Mouse (Mus musculus): ENCODE results near the gene Aarsd1. TPM values are rescaled to one million over a fixed set of nuclear protein-coding genes. Genes with fewer than 3 reads are reported as not detected.
"Not testable (repeated sequence)": the region's sequence is repeated elsewhere in the genome, so short reads cannot be mapped to it uniquely, and the experiment has no call there.

Aarsd1 gene
- total RNA-seq, 2 experiments from 2014 or later = 15.6 to 20.3 TPM

DNA sequence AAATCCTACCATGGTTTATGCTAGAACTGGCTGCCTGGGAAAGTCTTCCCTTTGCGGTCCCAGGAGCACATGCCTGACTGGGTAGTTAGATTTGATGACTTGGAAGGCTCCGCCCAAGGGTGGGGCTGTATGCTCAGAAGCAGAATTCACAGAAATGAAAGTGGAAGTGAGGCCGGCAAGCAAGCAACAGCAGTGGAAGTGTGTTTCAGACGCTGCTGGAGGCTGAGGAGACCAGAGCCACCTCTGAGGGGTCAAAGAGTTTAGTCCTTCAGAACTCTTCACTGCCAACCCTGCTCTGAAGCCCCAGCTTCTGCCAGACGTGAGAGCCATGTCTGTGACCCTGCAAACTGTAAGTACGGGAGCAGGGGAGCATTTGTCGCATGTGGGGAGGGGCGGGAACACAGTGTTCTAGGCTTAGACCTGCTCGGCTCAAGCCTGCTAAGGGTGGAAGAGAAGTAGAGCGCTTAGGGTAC is 30.9 kb upstream of the Aarsd1 start, which contains the start of gene Ifi35:
Gene Ifi35 (plus strand): TSS at position 134 of the 473 bp plus-strand sequence.
- peak in 1 of 2 experiments; percentile 75 for DNase-seq (ENCODE audit: low spot score in 2 of 2)

DNA sequence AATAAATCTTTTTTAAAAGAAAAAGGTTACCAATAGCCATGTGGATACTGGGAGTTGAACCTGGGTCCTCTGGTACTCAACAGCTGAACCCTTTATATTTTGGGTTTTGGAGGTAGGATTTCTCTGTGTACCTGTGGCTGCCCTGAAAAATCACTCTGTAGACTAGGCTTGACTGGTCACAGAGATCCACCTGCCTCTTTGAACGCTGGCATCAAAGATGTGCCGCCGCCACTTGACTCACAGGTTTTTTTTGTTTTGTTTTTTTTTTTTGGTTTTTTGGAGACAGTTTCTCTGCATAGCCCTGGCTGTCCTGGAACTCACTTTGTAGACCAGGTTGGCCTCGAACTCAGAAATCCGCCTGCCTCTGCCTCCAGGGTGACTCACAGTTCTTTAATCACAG is 30.4 kb upstream of the Aarsd1 start:
- DNase-seq (ENCODE audit: low spot score in 2 of 2) = no peak

DNA sequence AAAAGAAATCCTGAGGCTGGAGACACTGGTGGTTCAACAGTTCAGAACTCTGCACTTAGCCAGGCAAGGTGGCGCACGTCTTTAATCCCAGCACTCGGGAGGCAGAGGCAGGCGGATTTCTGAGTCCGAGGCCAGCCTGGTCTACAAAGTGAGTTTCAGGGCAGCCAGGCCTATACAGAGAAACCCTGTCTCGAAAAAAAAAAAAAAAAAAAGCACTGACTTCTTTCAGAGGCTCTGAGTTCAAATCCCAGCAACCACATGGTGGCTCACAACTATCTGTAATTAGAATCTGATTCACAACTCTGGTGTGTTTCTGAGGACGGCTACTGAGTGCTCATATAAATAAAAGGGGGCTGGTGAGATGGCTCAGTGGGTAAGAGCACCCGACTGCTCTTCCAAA is 29.4 kb upstream of the Aarsd1 start:
- DNase-seq (ENCODE audit: low spot score in 2 of 2) = not testable (repeated sequence)

DNA sequence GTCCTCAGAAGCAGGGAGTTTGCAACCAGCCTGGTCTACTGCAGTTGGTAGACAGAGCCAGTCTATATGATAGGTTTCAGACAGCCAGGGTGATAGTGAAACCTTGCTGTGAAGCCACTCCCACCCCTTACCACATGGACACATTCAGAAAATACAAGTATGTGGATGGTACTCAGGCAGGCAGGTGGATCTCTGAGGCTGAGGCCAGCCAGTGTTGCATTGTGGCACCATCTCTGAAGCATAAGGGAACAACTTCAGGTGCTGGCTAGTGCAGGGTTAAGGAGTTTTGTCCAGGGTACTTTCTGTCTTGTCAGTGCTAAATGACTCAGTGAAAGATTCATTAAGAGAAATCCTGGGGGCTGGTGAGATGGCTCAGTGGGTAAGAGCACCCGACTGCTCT is 28.9 kb upstream of the Aarsd1 start:
- no peak for DNase-seq (ENCODE audit: low spot score in 2 of 2)

DNA sequence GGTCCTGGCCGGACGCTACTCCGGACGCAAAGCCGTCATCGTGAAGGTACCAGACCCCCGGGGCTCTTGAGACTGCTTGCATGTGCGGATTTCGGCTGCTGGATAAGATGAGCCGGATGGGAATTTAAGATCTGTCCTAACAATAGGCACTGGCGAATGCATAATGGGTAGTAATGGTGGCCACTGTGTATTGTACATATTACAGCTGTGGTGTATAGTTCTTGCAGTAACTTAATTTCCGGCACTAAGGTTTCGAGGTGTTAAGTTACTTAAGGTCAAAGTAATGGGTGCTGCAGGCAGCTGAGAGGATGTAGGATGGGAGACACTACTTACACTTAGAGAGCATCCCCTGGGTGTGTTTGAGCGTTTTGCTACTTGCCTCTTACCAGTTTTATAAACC is 25.3 kb upstream of the Aarsd1 start:
- DNase-seq (ENCODE audit: low spot score in 2 of 2) = no peak

DNA sequence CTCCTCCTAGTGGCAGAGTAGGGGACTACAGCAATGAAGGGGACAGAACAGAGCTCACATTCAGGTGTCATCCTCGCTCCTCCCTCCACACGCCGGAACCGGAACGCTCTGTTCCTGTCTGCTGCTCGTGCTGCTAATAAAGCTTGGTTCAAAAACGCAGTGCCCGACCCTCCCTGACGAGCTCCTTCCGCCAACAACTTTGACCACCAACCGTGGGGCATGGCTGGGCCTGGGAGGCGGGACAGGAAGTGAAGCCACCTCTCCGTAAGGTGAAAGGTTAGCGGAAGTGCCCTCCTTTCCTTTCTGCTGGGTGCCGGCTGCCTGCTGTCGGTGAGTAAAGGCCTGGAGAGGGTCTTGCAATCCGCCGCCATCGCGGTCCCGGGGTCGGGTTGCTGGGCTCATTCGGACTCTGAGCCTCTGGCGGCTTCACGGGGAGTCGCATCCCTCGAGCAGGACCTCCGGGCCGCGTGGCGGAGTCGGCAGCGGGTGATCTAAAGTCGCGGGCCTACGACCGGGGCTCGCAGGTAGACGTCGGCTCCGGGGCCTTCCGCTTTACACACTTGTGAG is 24.8 kb upstream of the Aarsd1 start, which contains the start of gene Rpl27:
Gene Rpl27 (plus strand): TSS at position 172 of the 567 bp plus-strand sequence.
- peak; percentile 87 to 94 for DNase-seq (ENCODE audit: low spot score in 2 of 2)

DNA sequence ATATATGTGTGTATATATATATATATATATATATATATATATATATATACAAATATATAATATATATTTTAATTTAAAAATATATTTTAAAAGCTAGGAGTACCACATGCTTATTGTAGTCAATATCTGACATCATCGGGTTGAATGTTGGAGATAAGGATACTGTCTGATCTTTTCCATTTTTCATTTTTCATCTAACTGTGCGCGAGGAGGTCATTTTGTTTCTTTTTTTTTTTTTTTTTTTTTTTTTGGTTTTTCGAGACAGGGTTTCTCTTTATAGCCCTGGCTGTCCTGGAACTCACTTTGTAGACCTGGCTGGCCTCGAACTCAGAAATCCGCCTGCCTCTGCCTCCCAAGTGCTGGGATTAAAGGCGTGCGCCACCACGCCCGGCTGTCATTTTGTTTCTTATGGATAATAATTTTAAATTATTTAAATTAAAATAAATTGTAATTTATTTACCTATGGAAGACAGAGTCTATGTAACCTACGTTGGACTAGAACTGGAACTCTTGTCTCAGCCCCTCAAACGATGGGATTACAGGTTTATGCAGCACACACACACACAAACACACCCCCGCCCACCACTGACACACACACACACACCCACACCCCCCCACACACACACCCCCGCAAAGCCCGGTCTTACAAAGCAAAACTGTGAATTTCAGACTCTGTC is 24.2 kb upstream of the Aarsd1 start:
- not testable (repeated sequence) for DNase-seq (ENCODE audit: low spot score in 2 of 2)

DNA sequence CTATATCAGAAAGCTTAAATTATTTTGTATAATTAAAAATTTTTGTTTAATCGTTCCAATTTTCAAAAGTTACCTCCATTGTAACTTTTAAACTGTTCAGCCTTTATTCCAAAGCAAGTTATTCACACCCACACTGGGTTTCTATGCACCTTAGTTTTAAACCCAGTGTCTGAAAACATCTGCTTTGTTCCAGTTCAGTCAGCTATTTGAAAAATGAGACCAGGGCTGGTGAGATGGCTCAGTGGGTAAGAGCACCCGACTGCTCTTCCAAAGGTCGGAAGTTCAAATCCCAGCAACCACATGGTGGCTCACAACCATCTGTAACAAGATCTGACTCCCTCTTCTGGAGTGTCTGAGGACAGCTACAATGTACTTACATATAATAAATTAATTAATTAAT is 20.6 kb upstream of the Aarsd1 start:
- DNase-seq (ENCODE audit: low spot score in 2 of 2) = not testable (repeated sequence)

DNA sequence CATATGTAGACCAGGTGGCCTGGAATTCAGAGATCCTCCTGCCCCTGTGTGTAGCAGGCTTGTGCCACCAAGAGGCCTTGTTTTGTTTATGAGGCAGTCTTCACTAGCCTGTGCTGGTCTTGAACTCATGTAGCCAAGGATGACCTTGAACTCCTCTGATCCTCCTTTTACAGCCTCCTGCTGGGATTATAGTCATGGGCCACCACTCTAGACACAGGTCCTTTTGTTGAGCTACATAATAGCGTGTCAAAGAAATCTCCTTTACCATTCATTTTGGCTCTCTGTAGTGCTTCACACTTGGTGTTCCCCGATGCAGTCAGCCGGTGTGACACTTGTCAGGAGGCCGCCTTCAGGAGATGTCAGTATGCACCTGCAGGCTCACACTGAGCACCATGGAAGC is 19.5 kb upstream of the Aarsd1 start:
- DNase-seq (ENCODE audit: low spot score in 2 of 2) = no peak

DNA sequence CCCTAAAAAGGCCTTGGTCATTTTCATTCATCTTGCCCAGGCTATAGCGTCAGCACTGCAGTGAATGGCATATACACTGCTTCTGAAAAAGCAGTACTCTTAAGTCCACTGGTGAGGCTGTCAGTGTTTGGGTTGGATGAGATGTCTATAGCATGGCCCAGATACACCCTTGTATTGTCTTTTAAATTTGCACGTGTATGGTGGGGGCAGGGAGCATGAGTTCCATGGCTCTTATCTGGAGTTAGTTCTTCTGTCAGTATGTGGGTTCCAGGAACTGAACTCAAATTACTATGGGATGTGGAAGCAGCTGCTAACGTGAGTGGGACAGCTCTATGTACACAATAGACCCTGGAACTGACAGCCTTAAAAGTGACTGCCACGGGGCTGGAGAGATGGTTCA is 18.4 kb upstream of the Aarsd1 start:
- no peak for DNase-seq (ENCODE audit: low spot score in 2 of 2)

DNA sequence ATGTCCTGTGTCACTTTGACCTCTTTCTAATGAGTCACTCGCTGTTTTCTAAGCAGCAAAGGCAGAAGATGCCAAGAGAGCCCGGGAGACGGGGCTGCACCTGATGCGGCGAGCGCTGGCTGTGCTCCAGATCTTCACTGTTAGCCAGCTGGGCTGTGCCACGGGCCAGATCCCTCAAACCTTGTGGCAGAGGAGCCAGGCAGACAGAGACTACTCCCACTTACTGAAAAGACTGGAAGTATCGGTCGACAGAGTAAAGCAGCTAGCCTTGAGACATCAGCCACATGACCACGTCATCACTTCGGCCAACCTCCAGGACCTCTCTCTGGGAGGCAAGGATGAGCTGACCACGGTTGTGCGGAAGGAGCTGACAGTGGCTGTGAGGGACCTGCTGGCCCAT is 16.0 kb upstream of the Aarsd1 start:
- DNase-seq (ENCODE audit: low spot score in 2 of 2) = no peak

DNA sequence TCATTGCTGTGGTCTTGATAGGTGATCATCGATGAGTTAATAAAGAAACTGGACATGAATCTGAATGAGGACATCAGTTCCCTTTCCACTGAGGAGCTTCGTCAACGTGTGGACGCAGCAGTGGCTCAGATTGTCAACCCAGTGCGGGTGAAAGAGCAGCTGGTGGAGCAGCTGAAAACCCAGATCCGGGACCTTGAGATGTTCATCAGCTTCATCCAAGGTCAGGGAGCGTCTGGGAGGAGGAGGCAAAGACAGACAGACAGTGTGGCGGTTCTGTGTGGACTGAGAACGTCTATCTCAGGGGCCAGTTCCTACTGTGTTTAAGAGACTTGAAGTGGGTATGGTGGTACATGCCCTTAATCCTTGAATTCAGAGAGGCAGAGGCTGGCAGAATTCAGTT is 13.9 kb upstream of the Aarsd1 start:
- DNase-seq (ENCODE audit: low spot score in 2 of 2) = no peak

DNA sequence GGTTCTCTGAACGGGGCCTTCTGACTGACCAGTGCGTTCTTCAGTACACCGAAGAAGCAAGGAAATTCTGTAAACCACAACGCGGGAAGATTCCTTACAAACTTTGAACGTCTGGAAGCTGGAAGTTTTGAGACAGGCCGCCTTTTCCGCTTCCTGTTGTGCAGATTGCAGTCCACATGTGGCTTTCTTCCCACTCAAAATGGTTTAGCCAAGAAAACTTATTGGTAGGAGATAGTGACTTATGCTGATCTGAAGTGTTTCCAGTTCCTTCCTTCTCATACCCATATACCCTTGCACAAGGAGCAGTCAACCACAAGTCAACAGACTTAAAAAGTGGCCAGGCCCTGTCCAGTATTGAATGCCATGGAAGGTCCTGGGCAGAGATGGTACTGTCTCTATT is 8.8 kb upstream of the Aarsd1 start:
- DNase-seq (ENCODE audit: low spot score in 2 of 2) = no peak

DNA sequence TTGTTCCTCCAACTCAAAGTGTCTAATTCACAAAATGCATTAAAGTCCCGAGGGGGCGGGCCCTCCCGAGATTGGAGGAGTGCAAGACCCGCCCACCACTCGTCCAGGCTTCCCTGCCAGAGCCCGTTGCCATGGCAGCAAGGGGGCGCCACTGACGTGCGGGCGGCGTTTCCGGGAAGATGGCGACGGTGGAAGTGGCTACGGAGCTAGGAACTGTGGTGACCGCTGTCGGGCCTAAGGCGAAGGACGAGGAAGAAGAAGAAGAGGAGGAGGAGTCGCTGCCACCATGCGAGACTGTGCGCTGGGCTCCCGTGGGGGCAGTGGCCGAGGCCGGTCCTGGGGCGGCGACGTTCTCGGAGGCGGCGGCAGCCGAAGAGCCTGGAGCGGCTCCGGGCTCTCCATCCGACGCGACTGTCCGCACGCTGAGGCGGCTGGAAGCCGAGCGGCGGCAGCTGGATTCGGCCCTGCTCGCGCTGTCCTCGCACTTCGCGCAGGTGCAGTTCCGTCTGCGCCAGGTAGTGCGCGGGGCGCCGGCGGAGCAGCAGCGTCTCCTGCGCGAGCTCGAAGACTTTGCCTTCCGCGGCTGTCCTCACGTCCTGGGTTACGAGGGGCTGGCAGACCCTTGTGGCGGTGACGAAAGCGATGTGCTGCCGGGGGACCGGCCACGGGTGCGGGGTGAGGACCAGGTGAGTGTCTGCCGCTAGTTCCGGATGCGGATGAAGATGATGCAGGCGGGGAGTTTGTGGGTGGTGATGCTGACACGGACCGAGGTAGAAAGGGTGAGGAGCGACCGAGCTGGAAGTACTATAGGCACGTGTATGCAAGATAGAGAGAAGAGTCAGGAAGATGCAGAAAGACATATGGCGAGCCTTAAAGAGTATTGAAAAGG is 7.8 kb upstream of the Aarsd1 start, which contains the start of the genes Rundc1 and Ptges3l:
Gene Rundc1 (plus strand): TSS at position 161 of the 889 bp plus-strand sequence.
Gene Ptges3l (minus strand): TSS at position 409 of the 889 bp plus-strand sequence.
- peak; percentile 98 to 99 for DNase-seq (ENCODE audit: low spot score in 2 of 2)

DNA sequence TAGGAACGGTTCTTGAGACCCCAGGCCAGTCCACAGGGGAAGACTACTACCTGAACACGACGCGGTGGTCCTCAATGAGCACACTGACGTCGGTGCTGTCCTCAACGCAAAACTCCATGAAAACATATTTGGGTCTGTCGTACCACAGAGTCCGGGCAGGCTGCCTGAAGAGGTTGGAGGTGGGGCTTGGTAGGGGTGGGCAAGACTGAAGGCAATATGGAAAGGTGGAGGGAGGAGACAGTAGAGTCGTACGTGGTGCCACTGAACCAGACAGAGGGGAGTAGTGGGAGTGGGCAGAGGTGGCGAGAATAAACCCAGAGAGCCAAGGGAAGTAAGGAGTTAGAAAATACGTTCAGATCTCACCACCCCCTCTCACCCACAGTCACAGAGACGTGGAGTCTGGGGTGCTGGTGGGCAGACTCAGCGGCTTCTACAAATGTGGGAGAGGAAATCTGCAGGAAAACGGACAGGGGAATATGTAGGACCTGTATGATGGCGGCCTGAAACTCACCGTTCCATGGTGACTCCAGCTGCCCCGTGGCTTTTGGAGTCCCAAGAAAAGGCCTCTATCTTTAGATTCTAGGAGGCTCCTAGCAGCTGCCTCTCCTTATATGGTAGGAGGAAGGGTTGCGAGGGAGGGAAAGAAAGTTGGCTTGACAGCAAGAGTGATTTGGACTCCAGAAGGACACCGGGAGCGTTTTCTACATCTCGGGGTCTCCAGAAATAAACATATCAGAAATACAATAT is 6.9 kb upstream of the Aarsd1 start, which contains the start of gene Gm27029:
Gene Gm27029 (minus strand): TSS at position 692 of the 747 bp plus-strand sequence.
- peak in 1 of 2 experiments; percentile 28 for DNase-seq (ENCODE audit: low spot score in 2 of 2)

DNA sequence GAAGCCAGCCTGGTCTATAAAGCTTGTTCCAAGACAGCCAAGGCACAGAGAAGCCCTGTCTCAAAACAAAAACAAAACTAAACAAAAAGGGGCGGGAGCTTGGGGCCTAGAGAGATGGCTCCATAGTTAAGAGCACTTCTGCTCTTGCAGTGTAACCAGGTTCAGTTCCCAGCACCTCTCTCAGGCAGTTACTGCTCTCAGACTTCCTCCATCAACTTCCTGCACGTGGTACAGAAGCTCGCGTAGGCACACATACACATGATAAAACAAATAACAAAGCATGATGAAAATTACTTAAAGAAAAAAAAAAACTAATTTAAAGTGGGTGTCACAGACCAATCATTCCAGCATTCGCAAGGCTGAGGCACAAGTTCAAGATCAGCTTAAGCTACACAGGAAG is 2.7 kb upstream of the Aarsd1 start:
- DNase-seq (ENCODE audit: low spot score in 2 of 2) = no peak

DNA sequence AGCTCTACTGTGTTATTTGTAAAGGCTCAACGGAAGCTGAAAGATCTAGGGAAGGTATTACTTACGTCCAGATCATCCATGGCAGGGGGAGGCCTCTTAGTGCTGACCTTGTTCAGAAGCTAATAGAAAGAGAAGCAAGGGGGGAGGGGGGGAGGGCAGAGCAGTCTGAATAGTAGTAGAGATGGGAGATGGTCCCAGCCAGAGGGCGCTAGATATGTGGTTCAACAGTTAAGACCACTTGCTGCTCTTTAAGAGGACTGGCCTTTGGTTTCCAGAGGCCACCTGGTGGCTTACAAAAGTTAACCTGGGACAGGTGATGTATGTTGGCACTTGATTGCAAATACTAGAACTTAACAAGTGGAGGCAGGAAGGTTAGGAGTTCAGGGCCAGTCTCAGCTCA is 2.2 kb upstream of the Aarsd1 start:
- no peak for DNase-seq (ENCODE audit: low spot score in 2 of 2)

DNA sequence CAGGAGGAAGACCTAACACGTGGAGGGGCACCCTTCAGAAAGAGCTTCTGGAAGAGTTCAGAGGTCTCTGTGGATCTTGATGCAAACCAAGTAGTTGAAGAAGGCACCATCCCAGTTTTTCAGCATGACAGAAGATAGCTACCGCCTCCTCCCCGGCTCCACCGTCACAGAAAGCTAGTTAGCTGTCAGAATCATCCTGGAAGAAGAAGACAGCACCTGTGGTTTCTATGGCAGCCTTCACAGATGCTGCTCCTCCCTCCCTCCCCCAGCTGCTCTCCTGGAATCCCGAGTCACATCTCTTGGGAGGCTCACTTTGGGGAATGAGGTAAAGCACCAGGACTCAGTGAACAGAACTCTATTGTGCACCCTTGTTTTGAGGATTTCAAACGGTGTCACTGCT is 1.6 kb upstream of the Aarsd1 start:
- no peak for DNase-seq (ENCODE audit: low spot score in 2 of 2)

DNA sequence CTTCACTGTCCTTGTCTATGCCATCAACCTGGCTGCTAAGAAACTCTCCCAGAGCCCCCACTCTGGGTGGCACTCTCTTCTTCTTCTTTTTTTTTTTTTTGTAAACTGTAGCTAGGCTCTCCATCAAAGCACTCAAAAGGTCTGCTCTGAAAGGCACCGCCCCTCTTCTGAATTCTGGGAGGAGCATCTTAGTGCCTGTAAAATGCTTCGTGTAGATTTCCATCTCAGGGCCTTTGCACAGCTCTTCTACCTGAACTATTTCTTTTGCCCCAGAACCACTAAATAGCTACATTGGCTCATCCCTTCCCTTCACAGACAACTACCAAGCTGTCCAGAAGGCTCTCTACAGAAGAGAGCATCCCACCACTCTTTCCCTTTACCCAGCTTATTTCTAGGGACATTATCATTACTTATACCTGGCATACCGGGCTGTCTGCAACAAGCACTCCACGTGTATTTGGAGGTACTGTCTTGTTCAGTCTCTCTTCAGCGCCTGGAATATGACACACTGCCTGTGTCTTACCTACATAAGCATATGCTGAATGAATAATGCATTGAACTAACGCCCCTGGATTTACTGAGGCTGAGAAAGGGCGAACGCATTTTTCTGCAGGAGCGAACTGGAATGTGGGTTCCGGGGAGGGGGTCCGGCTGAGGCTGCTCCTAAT is 848 bp downstream of the Aarsd1 start:
- DNase-seq (ENCODE audit: low spot score in 2 of 2) = no peak

DNA sequence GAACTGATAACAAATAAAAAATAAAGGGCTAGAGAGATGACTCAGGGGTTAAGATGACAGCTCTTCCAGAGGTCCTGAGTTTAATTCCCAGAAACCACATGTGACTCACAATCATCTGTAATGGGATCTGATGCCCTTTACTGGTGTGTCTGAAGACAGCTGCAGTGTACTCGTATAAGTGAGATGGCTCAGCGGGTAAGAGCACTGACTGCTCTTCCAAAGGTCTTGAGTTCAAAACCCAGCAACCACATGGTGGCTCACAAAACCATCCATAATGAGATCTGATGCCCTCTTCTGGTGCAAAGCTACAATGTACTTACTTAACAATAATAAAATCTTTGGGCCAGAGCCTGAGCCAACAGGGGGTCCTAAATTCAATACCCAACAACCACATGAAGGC is 2.1 kb downstream of the Aarsd1 start:
- DNase-seq (ENCODE audit: low spot score in 2 of 2) = no peak
